Mouse (Mus musculus): ENCODE results near the gene Eipr1.

DNA sequence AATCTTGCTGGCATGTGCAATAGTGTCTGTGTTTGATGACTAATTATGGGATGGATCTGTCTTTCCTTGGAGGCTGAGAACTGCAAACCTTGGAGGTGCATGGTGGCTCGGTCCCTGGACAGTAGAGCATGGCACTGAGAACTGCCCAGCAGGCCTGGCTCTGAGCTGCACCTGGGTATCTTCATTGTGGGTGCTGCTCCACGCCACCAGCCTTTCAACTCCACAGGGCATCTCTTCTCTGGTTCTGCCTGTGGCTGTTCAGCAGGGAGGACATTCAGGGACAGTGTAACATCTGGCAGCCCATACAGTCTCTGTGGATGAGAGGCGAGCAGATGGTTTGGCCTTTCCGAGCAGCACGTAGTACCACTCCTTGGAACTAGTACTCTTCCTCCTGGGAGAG, 158.2 kb downstream of the Eipr1 start:
- TF ChIP-seq CTCF (IDR thresholded peaks at IDR 0.05; ENCODE audit: low read depth) (no peak), EP300 (IDR thresholded peaks at IDR 0.05; ENCODE audit: low read depth) (no peak)
